Mouse (Mus musculus) intestine, postnatal 0 days (tissue): ENCODE data around the gene Spata17. TPM values are rescaled to one million over a fixed set of nuclear protein-coding genes. Genes with fewer than 3 reads are reported as not detected.
"Not testable (repeated sequence)": the region's sequence is repeated elsewhere in the genome, so short reads cannot be mapped to it uniquely, and the experiment has no call there.

ENCODE experiments used
- ATAC-seq: fragments of 200-750 bp; cut with Nextera tagmentation; 2 replicates; pipeline ENCODE4 v1.8.0; 2017; ENCODE audit warnings: mild to moderate bottlenecking, moderate TSS enrichment, moderate library complexity
- H3K27ac ChIP-seq: fragments of 300-500 bp; sonication (generic); 2 replicates; pipeline ENCODE4 v1.5.1; 2014; ENCODE audit warnings: mild to moderate bottlenecking, low read depth, low read length, moderate library complexity
- H3K27me3 ChIP-seq: fragments of 300-500 bp; sonication (generic); replicated peaks from 2 replicates; pipeline ENCODE4 v1.6.1; 2014; ENCODE audit warnings: low read length, mixed read lengths; ENCODE audit not compliant: control insufficient read depth, insufficient read depth
- H3K36me3 ChIP-seq: fragments of 300-500 bp; sonication (generic); 2 replicates; pipeline ENCODE4 v1.6.1; 2014; ENCODE audit warnings: mild to moderate bottlenecking, moderate library complexity; ENCODE audit not compliant: control insufficient read depth, insufficient read depth
- H3K4me1 ChIP-seq: fragments of 300-500 bp; sonication (generic); replicated peaks from 2 replicates; pipeline ENCODE4 v1.6.1; 2014; ENCODE audit warnings: antibody characterized with exemption, low read length, mixed read lengths; ENCODE audit not compliant: control insufficient read depth, insufficient read depth
- H3K4me2 ChIP-seq: fragments of 300-500 bp; sonication (generic); replicated peaks from 2 replicates; pipeline ENCODE4 v1.6.1; 2014; ENCODE audit warnings: low read depth, mild to moderate bottlenecking, moderate library complexity
- H3K4me3 ChIP-seq: fragments of 300-500 bp; sonication (generic); 2 replicates; pipeline ENCODE4 v1.5.1; 2014; ENCODE audit warnings: low read depth, low read length
- H3K9ac ChIP-seq: fragments of 300-500 bp; sonication (generic); 2 replicates; pipeline ENCODE4 v1.6.1; 2014; ENCODE audit warnings: mild to moderate bottlenecking, low read depth, low read length
- H3K9me3 ChIP-seq: fragments of 300-500 bp; sonication (generic); 2 replicates; pipeline ENCODE4 v1.6.1; 2016; ENCODE audit warnings: mixed run types; ENCODE audit not compliant: control insufficient read depth
- CTCF ChIP-seq: sonication (generic); IDR thresholded peaks from 2 replicates; pipeline ENCODE4 v1.5.1; 2016; ENCODE audit warnings: low read depth, mild to moderate bottlenecking, control low read depth, antibody characterized with exemption, moderate library complexity
- WGBS: fragments of 180-500 bp; shearing (Covaris S2); extraction: QIAGEN DNeasy Blood & Tissue Kit; methylation state at CpG from one replicate; pipeline ENCODE4 v1.1.7; 2014; 5-methylcytosine and 5-hydroxymethylcytosine counted together
- polyA plus RNA-seq: library from polyadenylated mRNA; unstranded; fragments of >200 nt; fragmentation: Nextera tagmentation; extraction: Ambion mirVana; gene quantifications from 2 replicates; pipeline ENCODE4 v1.2.1, GENCODE M21; 2015

The Spata17 gene
- polyA plus RNA-seq, 1 experiment from 2014 or later: 0.13 TPM

DNA sequence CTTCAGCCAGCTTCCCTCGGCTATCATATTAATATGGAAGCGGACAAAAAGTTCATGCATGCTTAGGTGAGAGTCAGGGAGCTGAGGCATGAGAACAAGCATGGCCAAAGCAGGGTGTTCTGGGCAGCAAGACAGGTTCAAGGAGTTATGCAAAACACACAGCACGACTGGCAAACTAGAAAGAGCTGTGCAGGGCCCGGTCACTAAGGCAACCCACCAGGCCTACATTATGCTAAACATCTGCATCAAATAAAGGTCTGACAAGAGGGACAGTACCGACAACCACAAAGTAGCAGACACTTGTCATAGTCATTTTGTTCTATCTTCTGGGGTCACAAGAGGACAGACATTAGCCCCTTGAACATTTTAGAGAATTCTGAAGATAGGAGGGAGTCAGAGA, 61.6 kb downstream of the Spata17 start:
- no peaks in the 10 kb centered on the region for H3K36me3 ChIP-seq
- no peaks in the 10 kb centered on the region for H3K9me3 ChIP-seq
- no peak for ATAC-seq
- no peaks in the 10 kb centered on the region for H3K27me3 ChIP-seq
- no peak overlapping the region for H3K4me2 ChIP-seq
- WGBS: 72% methylated on average over 5 of the region's 5 CpGs
- H3K27ac ChIP-seq: no peak overlapping the region
- H3K4me1 ChIP-seq: no peaks in the 10 kb centered on the region
- no peak for TF ChIP-seq CTCF
- no peak overlapping the region for H3K9ac ChIP-seq
- H3K4me3 ChIP-seq: no peak overlapping the region

DNA sequence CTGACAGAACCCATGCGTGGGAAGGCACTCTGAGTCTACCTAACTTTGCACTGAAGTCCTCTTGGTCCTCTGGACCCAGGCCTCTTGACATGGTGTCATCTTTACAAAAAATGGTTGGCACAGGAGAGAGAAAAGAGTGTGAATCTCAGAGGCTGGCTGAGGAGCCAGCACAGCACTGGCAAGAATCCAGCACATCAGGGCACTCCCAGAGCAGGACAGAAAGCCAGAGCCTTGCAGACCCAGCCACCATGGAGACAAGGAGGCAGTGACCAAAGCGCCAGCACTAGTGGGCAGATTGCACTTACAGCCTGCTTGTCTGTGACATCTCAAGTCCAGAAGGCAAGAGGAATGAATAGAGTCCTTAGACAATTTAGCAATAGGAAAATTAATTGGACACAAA, 62.7 kb downstream of the Spata17 start:
- Histone ChIP-seq H3K27me3 (no peaks in the 10 kb centered on the region), H3K36me3 (no peaks in the 10 kb centered on the region), H3K9ac (no peak overlapping the region), H3K4me2 (no peak overlapping the region), H3K4me1 (no peaks in the 10 kb centered on the region), H3K27ac (no peak overlapping the region), H3K4me3 (no peak overlapping the region), H3K9me3 (no peaks in the 10 kb centered on the region)
- TF ChIP-seq CTCF: no peak
- 88% methylated on average over 2 of the region's 2 CpGs for WGBS
- ATAC-seq: no peak

DNA sequence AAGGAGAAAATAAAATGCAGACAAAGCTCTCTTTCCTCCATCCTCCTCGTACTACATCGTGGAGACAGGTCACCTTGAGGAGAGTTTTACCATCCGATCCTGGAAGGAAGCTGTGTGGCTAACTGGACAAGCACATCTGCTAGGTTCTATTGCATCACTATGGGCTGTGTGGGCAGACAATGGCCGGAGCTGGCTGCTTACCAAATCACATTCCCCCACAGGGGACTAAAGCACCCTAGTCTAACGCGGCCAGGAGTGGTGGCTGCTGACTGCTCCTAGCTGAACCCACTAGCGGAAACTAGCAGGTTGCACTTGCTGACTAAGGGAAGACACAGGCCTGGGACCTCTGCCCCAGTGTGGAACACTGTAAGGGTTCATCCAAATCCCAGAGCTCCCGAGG, 72.3 kb downstream of the Spata17 start:
- no peak for ATAC-seq
- Histone ChIP-seq H3K27ac (no peak overlapping the region), H3K27me3 (no peaks in the 10 kb centered on the region), H3K9ac (no peak overlapping the region), H3K36me3 (no peaks in the 10 kb centered on the region), H3K4me2 (no peak overlapping the region), H3K9me3 (no peaks in the 10 kb centered on the region), H3K4me1 (no peaks in the 10 kb centered on the region), H3K4me3 (no peak overlapping the region)
- no peak for TF ChIP-seq CTCF
- WGBS: 80% methylated on average over 8 of the region's 8 CpGs

DNA sequence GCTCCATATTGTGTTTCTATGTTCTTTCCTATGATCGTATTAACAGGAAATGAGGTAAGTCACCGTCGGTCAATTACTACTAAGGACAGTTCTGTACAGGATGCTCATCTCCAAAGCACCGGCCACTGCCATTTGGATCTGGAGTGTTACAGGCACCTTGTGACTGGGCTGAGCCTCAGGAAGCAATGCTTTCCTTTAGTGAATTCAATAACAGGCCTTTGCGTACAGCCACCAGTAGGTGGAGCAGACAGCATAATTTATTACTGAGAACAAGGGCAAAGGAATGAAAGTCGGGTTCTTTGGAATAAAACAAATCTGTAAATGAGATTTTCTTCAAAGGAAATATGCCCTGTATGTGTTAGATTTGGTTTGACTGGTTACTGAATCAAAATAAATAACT, 77.8 kb downstream of the Spata17 start:
- no peak overlapping the region for H3K4me2 ChIP-seq
- H3K9ac ChIP-seq: no peak overlapping the region
- no peak overlapping the region for H3K27ac ChIP-seq
- H3K4me1 ChIP-seq: no peaks in the 10 kb centered on the region
- no peaks in the 10 kb centered on the region for H3K27me3 ChIP-seq
- TF ChIP-seq CTCF: peak; percentile 85
- no peaks in the 10 kb centered on the region for H3K9me3 ChIP-seq
- no peaks in the 10 kb centered on the region for H3K36me3 ChIP-seq
- ATAC-seq: no peak
- no peak overlapping the region for H3K4me3 ChIP-seq
- 31% methylated on average over 6 of the region's 6 CpGs for WGBS

GRCm38 (mm10) chr1:187135887-187136286, 79.4 kb downstream of the Spata17 start:
- no peak for TF ChIP-seq CTCF
- Histone ChIP-seq H3K27me3 (no peaks in the 10 kb centered on the region), H3K4me2 (no peak overlapping the region), H3K9ac (no peak overlapping the region), H3K4me3 (no peak overlapping the region), H3K9me3 (no peaks in the 10 kb centered on the region), H3K36me3 (no peaks in the 10 kb centered on the region), H3K4me1 (no peaks in the 10 kb centered on the region), H3K27ac (no peak overlapping the region)
- no peak for ATAC-seq
- WGBS: 85% methylated on average over 6 of the region's 6 CpGs

- no peaks in the 10 kb centered on the region for H3K36me3 ChIP-seq
- H3K27me3 ChIP-seq: no peaks in the 10 kb centered on the region
- ATAC-seq: no peak
- no peaks in the 10 kb centered on the region for H3K9me3 ChIP-seq
- no peaks in the 10 kb centered on the region for H3K4me1 ChIP-seq
- 79% methylated on average over 6 of the region's 6 CpGs for WGBS
- H3K9ac ChIP-seq: no peak overlapping the region
- H3K4me3 ChIP-seq: no peak overlapping the region
- no peak overlapping the region for H3K4me2 ChIP-seq
- TF ChIP-seq CTCF: no peak
- H3K27ac ChIP-seq: no peak overlapping the region
Measured at GRCm38 (mm10) chr1:187133841-187134240, 81.4 kb downstream of the Spata17 start.

GRCm38 (mm10) chr1:187132348-187132747, 82.9 kb downstream of the Spata17 start:
- Histone ChIP-seq H3K4me3 (no peak overlapping the region), H3K27ac (no peak overlapping the region), H3K4me1 (no peaks in the 10 kb centered on the region), H3K27me3 (no peaks in the 10 kb centered on the region), H3K9ac (no peak overlapping the region), H3K9me3 (no peaks in the 10 kb centered on the region), H3K36me3 (no peaks in the 10 kb centered on the region), H3K4me2 (no peak overlapping the region)
- WGBS: 86% methylated on average over 4 of the region's 4 CpGs
- ATAC-seq: no peak
- no peak for TF ChIP-seq CTCF

- not testable (repeated sequence) for H3K9me3 ChIP-seq, H3K27me3 ChIP-seq, ATAC-seq, H3K4me2 ChIP-seq, H3K4me3 ChIP-seq, H3K4me1 ChIP-seq, H3K36me3 ChIP-seq, H3K9ac ChIP-seq, H3K27ac ChIP-seq
- 77% methylated on average over 2 of the region's 2 CpGs for WGBS
Measured at GRCm38 (mm10) chr1:187127548-187127947, 87.7 kb downstream of the Spata17 start.
